Mouse (Mus musculus): Measurements from ENCODE around the gene Dnaja2.

GRCm38 (mm10) chr8:85503065-85503464, 52.1 kb downstream of the Dnaja2 start:
- no peak for TF ChIP-seq POLR2A (IDR thresholded peaks at IDR 0.05; ENCODE audit: borderline replicate concordance, extremely low read depth, low read depth, low read length)
- TF ChIP-seq CTCF (IDR thresholded peaks at IDR 0.05; ENCODE audit: insufficient read depth, low read length): no peak
